Comparison of ENCODE assay signal across 8 mouse cellular contexts in the genomic region with DNA sequence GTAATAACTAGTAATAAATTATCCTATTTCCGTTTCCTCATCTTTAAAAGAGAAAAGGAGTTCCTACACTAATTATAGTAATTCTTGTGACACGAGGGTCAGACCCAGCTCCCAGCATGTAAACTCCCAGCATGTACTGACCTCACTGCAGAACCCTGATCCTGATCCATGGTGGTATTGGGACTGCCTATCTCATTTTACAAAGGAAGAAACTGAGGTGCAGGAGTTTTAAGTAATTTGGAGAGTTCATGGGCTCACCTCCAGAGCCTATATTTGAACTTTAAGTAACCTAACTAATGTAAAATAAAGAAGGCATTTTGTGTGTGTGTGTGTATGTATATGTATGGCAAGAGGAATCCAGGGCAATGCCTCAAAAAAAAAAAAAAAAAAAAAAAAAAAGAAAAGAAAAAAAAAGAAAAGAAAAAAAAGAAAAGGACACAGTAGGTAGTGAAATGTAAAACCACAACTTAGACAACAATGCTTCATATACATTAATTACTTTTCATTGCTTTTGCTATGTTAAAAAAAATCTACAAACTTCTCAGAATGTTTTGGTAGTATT. TPM values are rescaled to one million over a fixed set of nuclear protein-coding genes. Genes with fewer than 3 reads are reported as not detected.
DNase-seq lines count a peak whose midpoint lies in the region; ATAC-seq and TF ChIP-seq lines count a peak whose summit lies in the region.

No protein-coding gene starts in this region.

- H3K4me3 ChIP-seq in gastrocnemius, adult 2 months, result peak overlapping the region; percentile 96
- H3K4me3 ChIP-seq in forebrain, embryonic 13.5 days, result peak overlapping the region; percentile 86
- H3K4me3 ChIP-seq in liver, embryonic 15.5 days (replicated peaks), result peak overlapping the region; percentile 95

- 2% methylated on average over 2 of the region's 2 CpGs for WGBS in forebrain, embryonic 13.5 days
- WGBS in liver, embryonic 15.5 days (ENCODE audit: insufficient replicate concordance), result 0% methylated on average over 2 of the region's 2 CpGs

- H3K27ac ChIP-seq in gastrocnemius, adult 2 months, result peak overlapping the region; percentile 98
- peak overlapping the region; percentile 98 for H3K27ac ChIP-seq in forebrain, embryonic 13.5 days
- peak overlapping the region; percentile 96 for H3K27ac ChIP-seq in liver, embryonic 15.5 days (replicated peaks)

- no peaks in the 10 kb centered on the region for H3K9me3 ChIP-seq in forebrain, embryonic 13.5 days (replicated peaks)
- H3K9me3 ChIP-seq in liver, embryonic 15.5 days (replicated peaks), result no peaks in the 10 kb centered on the region

- intact Hi-C loops in gastrocnemius, adult 2 months (cut with DNase I), result loop anchor here (1.0 to 2.0 kb wide), 2 partner anchors 16 to 34 kb away; no protein-coding TSS in a partner anchor
- intact Hi-C loops in gastrocnemius, postnatal 14 days (cut with DNase I; ENCODE audit: low total_unique reads), result no loop called here

- ATAC-seq in forebrain, embryonic 13.5 days, result no peak
- ATAC-seq in liver, embryonic 15.5 days (ENCODE audit: insufficient read depth), result no peak

- peaks cover 34% of the 10 kb centered on the region for H3K4me1 ChIP-seq in forebrain, embryonic 13.5 days
- peaks cover 43% of the 10 kb centered on the region for H3K4me1 ChIP-seq in liver, embryonic 15.5 days (replicated peaks)

- no peaks in the 10 kb centered on the region for H3K36me3 ChIP-seq in forebrain, embryonic 13.5 days (ENCODE audit: poor library complexity, severe bottlenecking)
- no peaks in the 10 kb centered on the region for H3K36me3 ChIP-seq in liver, embryonic 15.5 days (replicated peaks)

- peak overlapping the region; percentile 75 for H3K4me2 ChIP-seq in forebrain, embryonic 13.5 days
- peak overlapping the region; percentile 93 for H3K4me2 ChIP-seq in liver, embryonic 15.5 days

- H3K27me3 ChIP-seq in forebrain, embryonic 13.5 days, result no peaks in the 10 kb centered on the region
- H3K27me3 ChIP-seq in liver, embryonic 15.5 days, result no peaks in the 10 kb centered on the region

- TF ChIP-seq CTCF in gastrocnemius, adult 2 months (IDR thresholded peaks at IDR 0.05), result no peak

- DNase-seq in gastrocnemius, adult 2 months, result no peak
- no peak for DNase-seq in gastrocnemius, postnatal 14 days
- DNase-seq in 416B (ENCODE audit: low read depth), result peak; percentile 61
- DNase-seq in frontal cortex, postnatal 25 days (ENCODE audit: low spot score in 2 of 2), result no peak
- no peak for DNase-seq in gastrocnemius, postnatal 10 days
- DNase-seq in right cerebral cortex, adult 2 months (ENCODE audit: low spot score in 2 of 2), result no peak

- H3K9ac ChIP-seq in forebrain, embryonic 13.5 days, result peak overlapping the region; percentile 97
- peak overlapping the region; percentile 93 for H3K9ac ChIP-seq in liver, embryonic 15.5 days

RNA-seq across cellular contexts. Expression of a gene that starts 1.1 kb away (rescaled TPM):
- total RNA-seq in gastrocnemius, adult 2 months (2021), result 100 to 1,000 TPM; 166 to 198 TPM
- 100 to 1,000 TPM; 251 to 274 TPM for total RNA-seq in gastrocnemius, postnatal 14 days (2021)
- 84.4 and 86.8 TPM in 2 replicates for polyA plus RNA-seq in forebrain, embryonic 13.5 days (2015; fragmentation: Nextera tagmentation; extraction: Ambion mirVana)
- polyA plus RNA-seq in liver, embryonic 15.5 days (2015; fragmentation: Nextera tagmentation; extraction: Ambion mirVana), result 73.1 and 73.9 TPM in 2 replicates
- 100 to 1,000 TPM; 323 to 357 TPM for total RNA-seq in gastrocnemius, postnatal 10 days (2021)
